Mouse (Mus musculus) bone marrow macrophage, adult 2 months (primary cell): ENCODE results near the gene Grin2c.

Experiments used
- CTCF ChIP-seq: IDR thresholded peaks from 2 replicates; pipeline ENCODE4 v1.5.1; 2012; ENCODE audit warnings: low read depth, mild to moderate bottlenecking, low read length, moderate library complexity
- POLR2A ChIP-seq: IDR thresholded peaks from 2 replicates; pipeline ENCODE4 v1.6.1; 2012; ENCODE audit warnings: mild to moderate bottlenecking, low read depth, low read length, borderline replicate concordance

- TF ChIP-seq CTCF (no peak), POLR2A (no peak)
Observed at GRCm38 (mm10) chr11:115279726-115280125, 12.7 kb upstream of the Grin2c start.
